Mouse (Mus musculus): Measurements from ENCODE around the gene Srprb. TPM values are rescaled to one million over a fixed set of nuclear protein-coding genes. Genes with fewer than 3 reads are reported as not detected.

The Srprb gene
- total RNA-seq, 2 experiments from 2014 or later: 15.3 to 17.0 TPM

DNA sequence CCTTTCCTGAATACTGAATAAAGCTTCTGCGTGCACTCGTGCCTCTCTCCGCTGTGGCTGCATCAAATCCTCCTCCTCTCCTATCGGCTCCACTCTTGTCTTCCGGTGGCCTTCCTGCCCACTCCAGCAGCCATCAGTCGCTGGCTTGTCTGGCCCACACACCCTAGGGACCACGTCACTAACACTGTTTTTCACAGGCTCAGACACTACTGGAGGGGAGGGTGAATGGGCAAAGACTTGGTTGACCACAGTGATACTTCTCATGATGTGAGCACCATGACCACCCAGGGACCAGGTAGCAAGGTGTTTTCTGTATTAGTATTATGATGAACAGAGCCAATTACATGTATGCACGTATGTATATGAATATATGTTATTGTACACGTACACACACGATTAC lies 55.7 kb downstream of the Srprb start:
- no peak for DNase-seq

DNA sequence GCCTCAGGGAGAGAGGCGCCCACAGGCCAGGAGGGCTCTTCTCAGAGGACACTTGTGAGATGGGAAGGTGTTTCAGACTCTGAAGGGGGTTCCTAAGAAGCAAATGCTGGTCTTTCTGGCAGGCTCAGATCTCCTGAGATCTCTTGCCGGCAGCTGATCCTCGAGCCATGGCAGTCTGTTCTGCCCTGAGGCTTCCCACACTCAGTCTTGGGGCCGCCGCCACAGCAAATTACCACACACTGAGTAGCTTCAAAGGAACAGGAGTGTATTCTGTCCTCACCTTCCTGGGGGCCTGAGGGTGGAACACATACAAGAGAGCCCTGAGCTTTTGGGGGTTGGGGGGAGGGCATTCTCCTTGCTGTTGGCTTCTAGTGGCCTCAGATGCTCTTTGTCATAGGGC lies 56.6 kb downstream of the Srprb start:
- no peak for DNase-seq

DNA sequence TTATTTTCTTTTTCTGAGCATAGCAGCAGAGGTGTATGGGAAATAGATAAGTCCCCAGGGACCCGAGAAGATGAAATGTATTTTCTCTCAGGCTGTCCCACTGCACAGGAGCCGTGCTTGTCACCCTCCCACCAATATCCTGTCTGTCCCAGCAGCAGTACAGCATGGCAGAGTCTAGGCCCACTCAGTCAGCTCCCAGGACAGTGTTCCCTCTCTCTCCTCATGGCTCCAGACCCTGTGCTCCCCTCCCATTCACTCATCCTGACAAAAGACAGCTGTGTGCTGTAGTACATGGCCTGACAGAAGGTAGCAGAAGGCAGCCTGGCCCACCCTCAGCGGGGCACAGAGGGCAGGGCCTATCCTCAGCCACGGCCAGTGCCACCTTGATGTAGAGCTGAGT lies 58.1 kb downstream of the Srprb start:
- DNase-seq: no peak

DNA sequence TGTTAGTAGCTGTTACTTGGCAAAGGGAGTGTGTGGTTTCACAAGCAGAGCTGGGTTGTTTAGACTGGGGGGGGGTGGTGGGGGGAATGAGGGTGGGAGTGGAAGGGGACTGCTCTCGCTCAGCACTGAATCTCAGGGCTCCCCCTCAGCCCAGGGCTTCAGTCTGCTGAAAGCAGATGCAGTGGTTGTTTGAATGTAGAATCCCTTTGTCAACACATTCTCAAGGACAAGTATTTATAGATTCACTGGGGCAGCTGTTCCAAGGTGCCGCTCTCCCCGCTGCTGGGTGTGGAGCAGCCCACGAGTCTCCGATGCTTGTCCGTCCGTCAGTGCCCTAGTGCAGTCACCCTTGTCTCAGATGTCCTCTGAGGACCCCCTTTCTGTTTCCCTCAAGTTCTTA lies 60.7 kb downstream of the Srprb start:
- no peak for DNase-seq

DNA sequence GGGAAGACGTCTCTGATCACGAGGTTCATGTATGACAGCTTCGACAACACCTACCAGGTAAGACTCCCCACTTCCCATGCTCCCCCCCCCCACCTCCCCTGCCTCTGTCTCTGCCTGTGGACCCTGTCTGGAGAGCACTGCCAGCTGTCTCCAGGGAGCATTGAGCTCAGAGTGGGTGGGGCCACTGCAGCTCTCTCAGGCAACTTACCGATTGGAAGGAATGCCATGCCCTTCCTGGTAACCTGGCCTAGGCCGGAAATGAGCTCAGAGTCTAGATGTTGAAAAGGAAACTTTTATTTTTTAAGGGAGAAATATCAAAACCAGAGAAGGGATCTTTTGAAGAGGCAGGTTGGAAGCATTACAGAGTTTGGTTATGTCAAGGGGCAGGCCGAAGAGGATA lies 61.6 kb downstream of the Srprb start:
- no peak for DNase-seq

DNA sequence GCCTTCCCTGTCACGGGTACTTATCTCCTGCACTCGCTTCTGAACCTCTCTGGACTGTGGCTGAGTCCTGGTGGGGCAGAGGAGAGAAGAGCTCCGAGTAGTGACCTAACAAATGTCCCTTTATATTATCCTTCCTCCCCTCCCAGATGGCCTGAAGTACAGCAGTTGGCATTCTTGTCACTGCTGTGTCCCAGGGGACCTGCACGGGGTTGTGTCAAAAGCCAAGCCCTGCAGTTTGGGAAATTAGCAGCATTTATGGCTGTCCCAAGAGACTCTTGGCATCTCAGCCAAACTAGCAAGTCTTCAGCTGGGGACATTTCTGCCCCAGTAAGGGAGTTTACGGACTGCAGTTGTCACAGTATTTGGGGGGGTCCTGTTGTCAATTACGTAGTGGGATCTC lies 62.5 kb downstream of the Srprb start:
- no peak for DNase-seq

Other genes with a start within 250 kb of the Srprb start
- gene Slco2a1, start 213.4 kb downstream of the Srprb start, total RNA-seq (2021): 1 to 10 TPM in 1 of 2 experiments, under 1 TPM in 1; 0.92 to 1.8 TPM
- gene Rab6b, start 90.3 kb downstream of the Srprb start, total RNA-seq (2021): 1 to 10 TPM; 1.2 to 1.9 TPM
- 1 to 10 TPM; 4.7 to 5.1 TPM for gene Gm20425, start 28.2 kb upstream of the Srprb start, total RNA-seq (2021)
- gene Trf, start 28.3 kb upstream of the Srprb start, total RNA-seq (2021): 10 to 100 TPM; 12.1 to 27.5 TPM
- gene 1300017J02Rik, start 102.9 kb upstream of the Srprb start, total RNA-seq (2021): under 1 TPM in 1 of 2 experiments, not detected in 1; 0.43 TPM
- gene Topbp1, start 103.1 kb upstream of the Srprb start, total RNA-seq (2021): 10 to 100 TPM; 17.7 to 24.0 TPM
- 100 to 1,000 TPM; 146 to 147 TPM for gene Cdv3, start 163.7 kb upstream of the Srprb start, total RNA-seq (2021)